In the genomic region with DNA sequence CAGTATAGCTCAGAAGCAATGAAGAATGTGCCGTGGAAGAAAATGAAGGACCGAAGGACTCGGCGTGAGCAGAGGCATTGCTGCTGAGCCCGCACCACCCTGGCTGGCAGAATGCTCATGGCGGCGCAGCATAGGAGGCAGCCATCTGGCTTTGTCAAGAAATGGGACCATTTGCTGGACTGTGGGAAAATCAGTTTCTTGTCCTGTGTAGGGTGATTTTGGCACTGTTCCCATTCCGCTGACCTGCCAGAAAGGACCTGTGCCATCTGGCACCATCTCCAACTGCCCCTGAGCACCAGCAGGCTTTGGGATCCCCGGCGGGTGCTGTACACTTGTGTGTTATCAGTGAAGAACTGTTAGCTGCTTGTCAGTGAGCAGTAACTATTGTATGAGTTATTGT, we compare ENCODE assay signal across 9 mouse cellular contexts. TPM values are rescaled to one million over a fixed set of nuclear protein-coding genes. Genes with fewer than 3 reads are reported as not detected.
DNase-seq lines count a peak whose midpoint lies in the region; TF ChIP-seq lines count a peak whose summit lies in the region.
"Had no signal": no experiment of that assay in that cellular context is flagged by ENCODE, and none has a peak within 500 bp of the region (broad histone marks: within the 10 kb centered on the region; RNA-seq: fewer than 3 reads in every experiment).

No protein-coding gene starts in this region.

- TF ChIP-seq POLR2A in olfactory bulb, adult 2 months (IDR thresholded peaks at IDR 0.05; ENCODE audit: insufficient read depth, low read depth, low read length): no peak

- TF ChIP-seq CTCF in olfactory bulb, adult 2 months (IDR thresholded peaks at IDR 0.05; ENCODE audit: insufficient read depth, low read depth, low read length): no peak

- H3K9me3 ChIP-seq in heart, embryonic 10.5 days: no peaks in the 10 kb centered on the region

- peak overlapping the region; percentile 52; the same call in 1 of the 2 replicates for H3K27ac ChIP-seq in heart, embryonic 10.5 days
- 0 out of 2 replicates have a peak overlapping the region, but pooled peaks have one; percentile 26 for H3K27ac ChIP-seq in olfactory bulb, adult 2 months (ENCODE audit: insufficient read depth, low read depth, low read length)

- no peak overlapping the region for H3K4me3 ChIP-seq in heart, embryonic 10.5 days
- no peak overlapping the region for H3K4me3 ChIP-seq in olfactory bulb, adult 2 months (ENCODE audit: insufficient read depth, low read depth, low read length)

- peaks cover 16% of the 10 kb centered on the region; the same call in 1 of the 2 replicates for H3K4me1 ChIP-seq in heart, embryonic 10.5 days
- H3K4me1 ChIP-seq in olfactory bulb, adult 2 months (ENCODE audit: control insufficient read depth, insufficient read depth, low read length): peaks cover 22% of the 10 kb centered on the region

- peak; percentile 38 to 49 for DNase-seq in heart, adult 18-20 months
- no peak for DNase-seq in heart, adult 8-10 months (ENCODE audit: low spot score)
- peak; percentile 35 for DNase-seq in adrenal gland, postnatal 25 days
- no peak for DNase-seq in heart, embryonic 10.5 days (ENCODE audit: low spot score)
- peak; percentile 57 for DNase-seq in kidney, postnatal 10 days
- no peak for DNase-seq in thymus, postnatal 10 days (ENCODE audit: low spot score in 2 of 2)
- DNase-seq in B cell, adult 2 months: no peak

- H3K27me3 ChIP-seq in heart, embryonic 10.5 days (ENCODE audit: insufficient read depth, poor library complexity, severe bottlenecking): no peaks in the 10 kb centered on the region
- H3K27me3 ChIP-seq: CH12.LX had no signal

- peaks cover 30% of the 10 kb centered on the region for H3K36me3 ChIP-seq in heart, embryonic 10.5 days

- 90% methylated on average over 10 of the region's 10 CpGs for WGBS in heart, embryonic 10.5 days
- 55% methylated on average over 10 of the region's 10 CpGs for WGBS in olfactory bulb, adult 2 months

RNA-seq across cellular contexts. Expression of gene Trp53bp2, which starts 52.8 kb away (rescaled TPM):
- total RNA-seq in heart, adult 18-20 months (2021): 1 to 10 TPM; 8.9 to 9.1 TPM
- 10 to 100 TPM in 2 of 4 experiments, 1 to 10 TPM in 2; 9.7 to 11.2 (median 10.5) TPM for total RNA-seq in heart, adult 8-10 months (2022)
- total RNA-seq in adrenal gland, postnatal 25 days (2021): 21.7 and 25.2 TPM in 2 replicates
- 17.3 and 23.4 TPM in 2 replicates for polyA plus RNA-seq in heart, embryonic 10.5 days (2016; fragmentation: Nextera tagmentation; extraction: Ambion mirVana)
- not detected in 2 replicates for polyA plus RNA-seq in olfactory bulb, adult 2 months (2012; ENCODE audit: insufficient read depth, insufficient read length, low replicate concordance, missing spikeins)

RNA-seq across cellular contexts. Expression of gene Capn2, which starts 55.6 kb away (rescaled TPM):
- 10 to 100 TPM; 67.5 to 68.4 TPM for total RNA-seq in heart, adult 18-20 months (2021)
- 10 to 100 TPM; 53.7 to 72.8 (median 63.5) TPM for total RNA-seq in heart, adult 8-10 months (2022)
- total RNA-seq in adrenal gland, postnatal 25 days (2021): 52.1 and 56.2 TPM in 2 replicates
- polyA plus RNA-seq in heart, embryonic 10.5 days (2016; fragmentation: Nextera tagmentation; extraction: Ambion mirVana): 96.0 and 107 TPM in 2 replicates
- not detected in 2 replicates for polyA plus RNA-seq in olfactory bulb, adult 2 months (2012; ENCODE audit: insufficient read depth, insufficient read length, low replicate concordance, missing spikeins)

Comparison
In these comparisons a context has a peak if more than half of its experiments do, and no peak if none do; other contexts are left out.
1. DNase-seq: peak in heart, adult 18-20 months (2 of 2), adrenal gland, postnatal 25 days (single experiment) and kidney, postnatal 10 days (single experiment); none in heart, adult 8-10 months (single experiment), heart, embryonic 10.5 days (single experiment), thymus, postnatal 10 days (0 of 2) and B cell, adult 2 months (0 of 2).